Mouse (Mus musculus): ENCODE measurements at regions not wholly inside any gene's neighbourhood (a gene's known extent, or its start where the extent isn't known, plus 50 kb on each side); places are given as distances from the start of the nearest gene placed in this dataset.
"Not testable (repeated sequence)": the region's sequence is repeated elsewhere in the genome, so short reads cannot be mapped to it uniquely, and the experiment has no call there.

- DNase-seq (ENCODE audit: low spot score in 2 of 2), result no peak
Measured at GRCm38 (mm10) chr9:51664353-51664752, 100.8 kb upstream of the Arhgap20 start.

DNA sequence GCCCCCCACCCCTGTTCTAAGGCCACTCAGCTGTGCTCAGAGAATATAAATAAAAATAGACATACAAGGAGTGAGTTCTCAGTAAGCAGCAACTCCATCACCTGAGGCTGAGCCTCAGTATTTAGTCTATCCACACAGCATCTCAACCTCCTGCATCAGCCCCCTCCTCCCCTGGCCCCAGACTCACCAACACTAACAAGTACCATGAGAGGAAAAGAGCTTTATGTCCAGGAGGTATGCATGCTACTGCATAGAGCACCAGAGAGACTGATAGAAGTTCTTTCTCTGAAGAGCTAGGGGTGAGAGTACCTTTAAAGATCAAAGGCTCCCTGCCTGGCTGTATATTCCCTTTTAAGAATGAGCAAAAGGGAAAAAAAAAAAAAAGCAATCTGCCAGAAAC is 100.3 kb upstream of the Arhgap20 start:
- no peak for DNase-seq (ENCODE audit: low spot score in 2 of 2)

- DNase-seq (ENCODE audit: low spot score in 2 of 2), result not testable (repeated sequence)
Measured at GRCm38 (mm10) chr9:51668976-51669375, 96.2 kb upstream of the Arhgap20 start.

DNA sequence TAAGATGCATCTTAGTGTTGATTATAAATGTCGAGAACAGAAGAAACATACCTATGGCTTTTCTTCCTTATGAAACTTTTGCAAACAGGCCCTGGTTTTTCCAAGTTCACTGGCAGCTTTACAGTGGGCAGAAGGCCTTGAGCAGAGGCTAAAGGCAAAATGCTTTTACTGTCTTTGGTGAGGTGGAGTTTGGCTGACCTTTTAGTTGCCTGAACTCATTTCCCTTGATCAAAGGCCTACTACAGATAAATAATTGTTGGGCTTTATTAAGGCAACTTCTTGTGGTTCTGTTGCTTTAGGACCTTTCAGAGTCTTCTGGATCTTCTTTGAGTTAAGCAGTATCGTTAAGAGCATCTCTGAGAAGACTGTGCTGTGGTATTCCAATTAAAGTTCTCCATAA is 94.6 kb upstream of the Arhgap20 start:
- no peak for DNase-seq (ENCODE audit: low spot score in 2 of 2)

GRCm38 (mm10) chr9:51686536-51686935 is 78.6 kb upstream of the Arhgap20 start:
- DNase-seq (ENCODE audit: low spot score in 2 of 2), result no peak

DNA sequence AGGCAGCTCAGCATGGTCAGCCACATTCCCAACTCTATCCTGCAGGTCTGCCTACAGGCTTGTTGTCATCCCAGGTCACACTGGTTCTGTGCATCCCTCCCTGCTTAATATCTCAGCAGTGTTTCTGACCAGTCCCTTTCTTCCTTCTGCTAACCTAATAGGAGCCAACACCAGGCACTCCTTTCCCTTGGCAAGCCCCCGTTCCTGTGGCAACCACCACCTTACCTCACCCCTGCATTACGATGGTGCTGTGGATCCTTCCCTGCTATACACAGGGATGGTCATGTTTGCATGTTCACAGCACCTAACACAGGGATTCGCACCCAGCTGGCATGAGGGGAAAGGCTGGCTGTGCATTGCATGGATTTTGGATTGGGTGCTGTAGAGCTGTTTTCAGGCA is 50.8 kb upstream of the Arhgap20 start:
- DNase-seq (ENCODE audit: low spot score in 2 of 2), result no peak
